Mouse (Mus musculus) forebrain, postnatal 0 days (tissue): ENCODE results near the gene Rpl14. TPM values are rescaled to one million over a fixed set of nuclear protein-coding genes. Genes with fewer than 3 reads are reported as not detected.

Experiments used
- ATAC-seq: fragments of 200-750 bp; cut with Nextera tagmentation; 2 replicates; pipeline ENCODE4 v1.8.0; 2017; ENCODE audit warnings: mild to moderate bottlenecking, moderate library complexity
- DNase-seq: peaks from one replicate; pipeline ENCODE4 v3.0.0-alpha.2; 2015
- H3K27ac ChIP-seq: fragments of 300-500 bp; sonication (generic); 2 replicates; pipeline ENCODE4 v1.5.1; 2014; ENCODE audit warnings: low read depth, mild to moderate bottlenecking, antibody characterized with exemption, low read length, moderate library complexity, mixed read lengths
- H3K27me3 ChIP-seq: fragments of 300-500 bp; sonication (generic); 2 replicates; pipeline ENCODE4 v1.6.1; 2014; ENCODE audit warnings: mild to moderate bottlenecking, low read length, mixed read lengths; ENCODE audit not compliant: insufficient read depth
- H3K36me3 ChIP-seq: fragments of 300-500 bp; sonication (generic); 2 replicates; pipeline ENCODE4 v1.6.1; 2014; ENCODE audit warnings: mild to moderate bottlenecking, moderate library complexity; ENCODE audit not compliant: insufficient read depth
- H3K4me1 ChIP-seq: fragments of 300-500 bp; sonication (generic); 2 replicates; pipeline ENCODE4 v1.6.1; 2014; ENCODE audit warnings: antibody characterized with exemption; ENCODE audit not compliant: insufficient read depth
- H3K4me2 ChIP-seq: fragments of 300-500 bp; sonication (generic); 2 replicates; pipeline ENCODE4 v1.6.1; 2014; ENCODE audit warnings: low read depth, mild to moderate bottlenecking, moderate library complexity
- H3K4me3 ChIP-seq: fragments of 300-500 bp; sonication (generic); 2 replicates; pipeline ENCODE4 v1.5.1; 2014; ENCODE audit warnings: low read depth, low read length, mixed read lengths
- H3K9ac ChIP-seq: fragments of 300-500 bp; sonication (generic); 2 replicates; pipeline ENCODE4 v1.6.1; 2014; ENCODE audit warnings: mild to moderate bottlenecking
- H3K9me3 ChIP-seq: fragments of 300-500 bp; sonication (generic); 2 replicates; pipeline ENCODE4 v1.6.1; 2016; ENCODE audit warnings: low read length
- CTCF ChIP-seq: sonication (generic); IDR thresholded peaks from 2 replicates; pipeline ENCODE4 v1.5.1; 2016; ENCODE audit warnings: antibody characterized with exemption, control low read depth, low read depth
- WGBS: fragments of 180-500 bp; shearing (Covaris S2); extraction: QIAGEN DNeasy Blood & Tissue Kit; methylation state at CpG from one replicate; pipeline ENCODE4 v1.1.7; 2014; 5-methylcytosine and 5-hydroxymethylcytosine counted together
- polyA plus RNA-seq: library from polyadenylated mRNA; unstranded; fragments of >200 nt; fragmentation: Nextera tagmentation; extraction: Ambion mirVana; gene quantifications from 2 replicates; pipeline ENCODE4 v1.2.1, GENCODE M21; 2015
- total RNA-seq: library from RNA; depleted of rRNA; stranded (reverse); fragments of >200 nt; gene quantifications from 2 replicates; pipeline ENCODE4 v1.2.3, GENCODE M21; 2014

Gene Rpl14
- total and polyA plus RNA-seq, 2 experiments from 2014 or later = 449 to 491 TPM

- H3K4me3 ChIP-seq = no peak overlapping the region
- peak; percentile 36 for ATAC-seq
- H3K4me2 ChIP-seq = peak overlapping the region; percentile 52
- no peaks in the 10 kb centered on the region for H3K27me3 ChIP-seq
- no peak for TF ChIP-seq CTCF
- peak overlapping the region; percentile 29; the same call in 1 of the 2 replicates for H3K27ac ChIP-seq
- no peaks in the 10 kb centered on the region for H3K36me3 ChIP-seq
- WGBS = 28% methylated on average over 21 of the region's 21 CpGs
- H3K9me3 ChIP-seq = no peaks in the 10 kb centered on the region
- DNase-seq = no peak
- 0 out of 2 replicates have a peak overlapping the region, but pooled peaks have one; percentile 28 for H3K9ac ChIP-seq
- H3K4me1 ChIP-seq = peaks cover 7% of the 10 kb centered on the region; the same call in 1 of the 2 replicates
These were observed 10.8 kb downstream of the Rpl14 start for GRCm38 (mm10) chr9:120581941-120582618.

DNA sequence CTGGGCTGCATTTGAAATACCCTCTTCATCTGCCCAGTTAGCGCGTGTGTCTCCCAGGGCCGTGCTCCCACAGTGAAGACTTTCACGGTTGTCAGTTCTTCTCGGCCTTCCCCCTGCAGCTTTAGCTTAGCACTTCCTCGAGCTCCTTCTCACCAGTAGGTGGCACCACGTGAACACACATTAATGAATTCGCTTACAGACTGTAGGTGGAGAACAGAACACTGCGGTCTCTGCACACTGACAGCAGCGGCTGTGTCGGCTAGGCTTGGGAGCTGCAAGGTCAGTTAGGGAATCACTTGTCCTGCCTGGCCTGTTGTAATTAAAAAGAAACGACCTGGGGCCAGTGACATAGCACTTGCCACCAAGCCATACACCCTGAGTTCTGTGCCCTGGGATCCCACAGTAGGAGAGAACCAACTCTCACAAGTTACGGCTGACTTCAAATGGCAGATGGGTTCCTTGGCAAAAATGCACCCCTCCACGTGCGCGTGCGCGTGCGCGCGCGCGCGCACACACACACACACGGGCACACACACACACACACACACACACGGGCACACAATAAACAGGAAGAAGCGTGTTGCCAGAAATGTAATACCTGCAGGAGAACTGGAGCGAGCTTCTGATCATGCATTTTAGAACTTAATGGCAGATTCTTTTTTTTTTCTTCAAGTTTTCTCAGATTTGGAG is 11.5 kb downstream of the Rpl14 start:
- Histone ChIP-seq H3K27ac (peak overlapping the region; percentile 29), H3K4me2 (peak overlapping the region; percentile 52), H3K4me1 (peaks cover 3% of the 10 kb centered on the region; the same call in 1 of the 2 replicates), H3K4me3 (0 out of 2 replicates have a peak overlapping the region, but pooled peaks have one; percentile 11), H3K9ac (0 out of 2 replicates have a peak overlapping the region, but pooled peaks have one; percentile 28), H3K27me3 (no peaks in the 10 kb centered on the region), H3K9me3 (no peaks in the 10 kb centered on the region), H3K36me3 (no peaks in the 10 kb centered on the region)
- DNase-seq = peak; percentile 92
- WGBS = 5% methylated on average over 28 of the region's 28 CpGs
- peak; percentile 93 for ATAC-seq
- peak; percentile 94 for TF ChIP-seq CTCF

- Histone ChIP-seq H3K4me1 (0 out of 2 replicates have a peak, but pooled peaks cover 3% of the 10 kb centered on the region), H3K9ac (no peak overlapping the region), H3K4me3 (no peak overlapping the region), H3K27me3 (no peaks in the 10 kb centered on the region), H3K4me2 (peak overlapping the region; percentile 52), H3K9me3 (no peaks in the 10 kb centered on the region), H3K36me3 (no peaks in the 10 kb centered on the region), H3K27ac (no peak overlapping the region)
- 78% methylated on average over 3 of the region's 3 CpGs for WGBS
- ATAC-seq = no peak
- DNase-seq = no peak
- peak; percentile 26 for TF ChIP-seq CTCF
These were observed 12.1 kb downstream of the Rpl14 start for GRCm38 (mm10) chr9:120583314-120583713.

DNA sequence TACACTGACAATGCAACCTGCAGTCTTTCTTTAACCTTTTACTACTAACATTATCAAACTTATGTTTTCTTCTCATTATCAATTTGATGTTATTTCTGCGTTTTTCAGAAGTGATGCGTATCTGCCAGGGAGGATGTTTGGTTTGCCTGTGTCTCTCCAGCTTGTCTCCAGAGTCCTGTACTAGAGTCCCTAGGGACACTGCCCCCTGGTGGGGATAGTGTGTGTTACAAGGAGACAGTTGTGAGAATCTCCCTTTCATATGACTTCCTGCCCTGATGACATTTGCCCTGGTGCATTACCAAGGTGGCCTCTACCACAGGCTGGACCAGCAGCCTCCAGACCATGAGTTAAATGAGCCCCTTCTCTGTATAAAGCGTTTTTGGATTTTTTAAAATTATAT is 15.3 kb downstream of the Rpl14 start:
- DNase-seq = peak; percentile 88
- Histone ChIP-seq H3K4me1 (0 out of 2 replicates have a peak, but pooled peaks cover 3% of the 10 kb centered on the region), H3K4me3 (no peak overlapping the region), H3K9ac (no peak overlapping the region), H3K27me3 (no peaks in the 10 kb centered on the region), H3K36me3 (no peaks in the 10 kb centered on the region), H3K9me3 (no peaks in the 10 kb centered on the region), H3K27ac (no peak overlapping the region), H3K4me2 (no peak overlapping the region)
- 0 out of 2 replicates have a peak, but pooled peaks have one; percentile 26 for ATAC-seq
- 6% methylated on average over 3 of the region's 3 CpGs for WGBS
- TF ChIP-seq CTCF = peak; percentile 91

DNA sequence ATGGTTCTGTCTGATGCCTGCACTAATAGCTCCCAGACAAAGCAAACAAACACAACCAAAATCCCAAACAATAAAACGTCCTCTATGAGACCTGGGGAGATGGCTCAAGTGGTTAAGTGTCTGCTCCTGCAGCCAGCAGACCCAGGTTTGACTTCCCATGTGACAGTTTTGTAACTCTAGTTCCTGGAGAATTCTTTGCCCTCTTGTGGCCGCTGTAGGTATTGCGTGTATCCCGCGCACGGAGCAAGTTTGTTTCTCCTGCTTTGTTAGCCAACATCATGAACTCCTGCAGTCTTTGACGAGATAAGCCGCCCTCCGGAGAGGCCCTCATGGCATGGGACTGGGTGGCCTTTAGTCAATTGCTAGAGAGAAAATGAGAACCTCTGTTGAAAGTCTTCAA is 20.2 kb downstream of the Rpl14 start:
- H3K4me2 ChIP-seq = no peak overlapping the region
- DNase-seq (peak; percentile 82), ATAC-seq (no peak; the same call in 1 of the 2 replicates)
- 2% methylated on average over 9 of the region's 9 CpGs for WGBS
- no peak overlapping the region for H3K27ac ChIP-seq
- H3K36me3 ChIP-seq = no peaks in the 10 kb centered on the region
- H3K9ac ChIP-seq = no peak overlapping the region
- no peaks in the 10 kb centered on the region for H3K9me3 ChIP-seq
- H3K4me3 ChIP-seq = no peak overlapping the region
- no peaks in the 10 kb centered on the region for H3K4me1 ChIP-seq
- TF ChIP-seq CTCF = peak; percentile 88
- no peaks in the 10 kb centered on the region for H3K27me3 ChIP-seq

GRCm38 (mm10) chr9:120593383-120594101 is 22.3 kb downstream of the Rpl14 start:
- Histone ChIP-seq H3K4me1 (no peaks in the 10 kb centered on the region), H3K36me3 (no peaks in the 10 kb centered on the region), H3K4me3 (no peak overlapping the region), H3K4me2 (no peak overlapping the region), H3K9ac (no peak overlapping the region), H3K9me3 (no peaks in the 10 kb centered on the region), H3K27me3 (no peaks in the 10 kb centered on the region), H3K27ac (no peak overlapping the region)
- peak; percentile 16; the same call in 1 of the 2 replicates for ATAC-seq
- TF ChIP-seq CTCF = no peak
- 27% methylated on average over 9 of the region's 9 CpGs for WGBS
- no peak for DNase-seq
